21 mouse cellular contexts compared by ENCODE assay signal in the genomic region with DNA sequence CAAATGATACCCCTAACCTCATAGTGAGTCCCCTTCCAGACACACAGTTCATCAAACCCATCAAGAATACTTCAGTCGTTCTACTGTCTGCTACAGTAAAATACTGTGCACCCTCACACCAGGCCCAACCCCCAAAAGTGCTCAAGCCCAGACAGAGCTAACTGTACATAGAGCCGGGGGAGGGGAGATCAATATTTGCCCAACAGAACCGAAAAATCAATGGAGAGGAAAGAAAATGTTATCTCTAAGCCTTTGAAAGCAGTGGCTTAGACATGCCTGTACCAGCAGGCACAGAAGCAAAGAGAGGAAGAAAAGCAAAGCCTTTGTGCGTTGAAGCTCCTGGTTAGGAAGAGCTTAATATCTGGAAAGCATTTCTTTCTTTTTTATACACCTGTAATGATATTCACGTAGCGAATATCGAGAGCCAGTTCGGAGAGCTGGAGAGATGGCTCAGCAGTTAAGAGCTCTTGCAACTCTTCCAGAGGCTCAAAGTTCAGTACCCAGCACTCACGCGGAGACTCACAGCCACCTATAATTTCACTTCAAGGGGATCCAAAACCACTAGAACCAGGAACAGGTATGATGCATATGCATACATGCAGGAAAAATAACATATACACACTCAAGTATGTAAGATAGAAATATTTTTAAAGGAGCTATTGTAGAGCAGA. TPM values are rescaled to one million over a fixed set of nuclear protein-coding genes. Genes with fewer than 3 reads are reported as not detected.
A peak's percentile ranks its signal among the peaks of the same experiment; 100 is the strongest.
DNase-seq lines count a peak whose midpoint lies in the region; ATAC-seq and TF ChIP-seq lines count a peak whose summit lies in the region.
"Had no signal": no experiment of that assay in that cellular context is flagged by ENCODE, and none has a peak within 500 bp of the region (broad histone marks: within the 10 kb centered on the region; RNA-seq: fewer than 3 reads in every experiment).

No protein-coding gene starts in this region.

- peak; percentile 78 for ATAC-seq in liver, embryonic 14.5 days (ENCODE audit: insufficient read depth)
- ATAC-seq in stomach, embryonic 14.5 days (ENCODE audit: insufficient number of reproducible peaks, insufficient read depth, low FRiP score, low read depth): peak; percentile 91
- ATAC-seq: forebrain, postnatal 0 days had no signal

- H3K4me3 ChIP-seq in liver, adult 2 months (ENCODE audit: insufficient read depth, low read depth, low read length): peak overlapping the region; percentile 35; the same call in 1 of the 2 replicates
- H3K4me3 ChIP-seq in liver, embryonic 14.5 days (ENCODE audit: insufficient read depth in 1 of 2, low read depth in 2 of 2, low read length in 2 of 2): no peak overlapping the region
- no peak overlapping the region for H3K4me3 ChIP-seq in stomach, embryonic 14.5 days (ENCODE audit: low read depth, low read length)
- H3K4me3 ChIP-seq: embryonic facial prominence, embryonic 12.5 days; gastrocnemius, adult 2 months; heart, adult 2 months; heart, embryonic 15.5 days; hindbrain, embryonic 13.5 days had no signal

- intact Hi-C loops in gastrocnemius, postnatal 14 days (cut with DNase I; ENCODE audit: low total_unique reads): no loop called here

- H3K9ac ChIP-seq in liver, adult 2 months (ENCODE audit: low read depth, low read length): peak overlapping the region; percentile 53
- H3K9ac ChIP-seq in liver, embryonic 14.5 days (replicated peaks): no peak overlapping the region
- H3K9ac ChIP-seq in stomach, embryonic 14.5 days (replicated peaks; ENCODE audit: low read depth, low read length): no peak overlapping the region
- H3K9ac ChIP-seq: embryonic facial prominence, embryonic 12.5 days; forebrain, postnatal 0 days; heart, embryonic 15.5 days; hindbrain, embryonic 13.5 days had no signal

- no peak for TF ChIP-seq POLR2A in liver, adult 2 months (IDR thresholded peaks at IDR 0.05; ENCODE audit: extremely low read depth, insufficient read depth, low read length)

- DNase-seq in liver: peak; percentile 25
- peak; percentile 92 for DNase-seq in liver, adult 2 months (ENCODE audit: extremely low read depth, low read depth, low spot score)
- DNase-seq in liver, embryonic 14.5 days (ENCODE audit: low read depth in 3 of 3, low spot score in 3 of 3): peak; percentile 9 to 22 (median 20)
- DNase-seq in cerebellum, adult 18-20 months: no peak
- DNase-seq in lung, postnatal 14 days: no peak
- DNase-seq in frontal cortex, postnatal 10 days (ENCODE audit: low spot score in 2 of 2): no peak
- DNase-seq in gastrocnemius, postnatal 14 days: no peak
- DNase-seq: adrenal gland, adult 2 months; adrenal gland, postnatal 25 days; cerebellum, adult 9-10 months; cerebellum, postnatal 25 days; forebrain, postnatal 0 days; gastrocnemius, adult 2 months; heart, adult 2 months; heart, postnatal 14 days had no signal

- H3K4me1 ChIP-seq in liver, adult 2 months (ENCODE audit: control insufficient read depth, insufficient read depth, low read length): peaks cover 9% of the 10 kb centered on the region
- H3K4me1 ChIP-seq in liver, embryonic 14.5 days (replicated peaks; ENCODE audit: control insufficient read depth in 2 of 2, insufficient read depth in 2 of 2, low read length in 1 of 2): peaks cover 0 to 8% of the 10 kb centered on the region in 2 experiments; a peak in 2 of 4 replicates
- H3K4me1 ChIP-seq in stomach, embryonic 14.5 days (ENCODE audit: control insufficient read depth, insufficient read depth, low read length): no peaks in the 10 kb centered on the region
- H3K4me1 ChIP-seq: embryonic facial prominence, embryonic 12.5 days; heart, embryonic 15.5 days; hindbrain, embryonic 13.5 days had no signal

- H3K27me3 ChIP-seq in liver, adult 2 months (ENCODE audit: control insufficient read depth, insufficient read depth, low read length): no peaks in the 10 kb centered on the region
- no peaks in the 10 kb centered on the region for H3K27me3 ChIP-seq in liver, embryonic 14.5 days (ENCODE audit: control insufficient read depth, insufficient read depth, low read length)
- H3K27me3 ChIP-seq in stomach, embryonic 14.5 days (ENCODE audit: control insufficient read depth, insufficient read depth, low read length): no peaks in the 10 kb centered on the region
- H3K27me3 ChIP-seq: embryonic facial prominence, embryonic 12.5 days; heart, embryonic 15.5 days; hindbrain, embryonic 13.5 days had no signal

- H3K79me2 ChIP-seq in liver, adult 2 months (ENCODE audit: control insufficient read depth, insufficient read depth, low read length): no peaks in the 10 kb centered on the region

- H3K27ac ChIP-seq in liver, adult 2 months (replicated peaks; ENCODE audit: insufficient read depth, low read depth, low read length): peak overlapping the region; percentile 51
- no peak overlapping the region for H3K27ac ChIP-seq in liver, embryonic 14.5 days
- H3K27ac ChIP-seq in stomach, embryonic 14.5 days (ENCODE audit: low read length): peak overlapping the region; percentile 33; the same call in 1 of the 2 replicates
- H3K27ac ChIP-seq: embryonic facial prominence, embryonic 12.5 days; gastrocnemius, adult 2 months; heart, adult 2 months; heart, embryonic 15.5 days; hindbrain, embryonic 13.5 days had no signal

- WGBS in liver, adult 2 months: 28% methylated on average over 10 of the region's 10 CpGs
- 71% methylated on average over 10 of the region's 10 CpGs for WGBS in liver, embryonic 14.5 days (ENCODE audit: insufficient replicate concordance)
- whole genome bisulfite sequencing in stomach, embryonic 14.5 days: 62% methylated on average over 10 of the region's 10 CpGs

- H3K9me3 ChIP-seq in liver, embryonic 14.5 days (ENCODE audit: control insufficient read depth, low read length): no peaks in the 10 kb centered on the region
- H3K9me3 ChIP-seq in stomach, embryonic 14.5 days (ENCODE audit: control insufficient read depth, low read depth, low read length): no peaks in the 10 kb centered on the region
- H3K9me3 ChIP-seq: embryonic facial prominence, embryonic 12.5 days; heart, embryonic 15.5 days; hindbrain, embryonic 13.5 days had no signal

- no peaks in the 10 kb centered on the region for H3K36me3 ChIP-seq in liver, adult 2 months (ENCODE audit: control insufficient read depth, insufficient read depth, low read length)
- no peaks in the 10 kb centered on the region for H3K36me3 ChIP-seq in liver, embryonic 14.5 days (replicated peaks; ENCODE audit: control insufficient read depth, insufficient read depth, low read depth)
- H3K36me3 ChIP-seq in stomach, embryonic 14.5 days (ENCODE audit: control insufficient read depth, insufficient read depth, low read length): no peaks in the 10 kb centered on the region
- H3K36me3 ChIP-seq: embryonic facial prominence, embryonic 12.5 days; heart, embryonic 15.5 days; hindbrain, embryonic 13.5 days had no signal

- TF ChIP-seq EP300 in liver, embryonic 14.5 days (IDR thresholded peaks at IDR 0.05; ENCODE audit: low read depth): no peak

- no peak for TF ChIP-seq CTCF in liver, adult 2 months (IDR thresholded peaks at IDR 0.05; ENCODE audit: low read depth, low read length)
- TF ChIP-seq CTCF in liver, embryonic 14.5 days (IDR thresholded peaks at IDR 0.05; ENCODE audit: low read depth): no peak

- peak overlapping the region; percentile 20; the same call in 1 of the 2 replicates for H3K4me2 ChIP-seq in liver, embryonic 14.5 days (ENCODE audit: low read depth)
- H3K4me2 ChIP-seq in stomach, embryonic 14.5 days (replicated peaks; ENCODE audit: low read depth, low read length): no peak overlapping the region
- H3K4me2 ChIP-seq: embryonic facial prominence, embryonic 12.5 days; heart, embryonic 11.5 days; heart, embryonic 15.5 days; hindbrain, embryonic 13.5 days had no signal

RNA-seq across cellular contexts. Expression of a gene that starts 23.9 kb away (rescaled TPM):
- 20.9 and 23.3 TPM in 2 replicates for total RNA-seq in liver, adult 2 months (2014; rRNA removed)
- 32.2 and 33.5 TPM in 2 replicates for polyA plus RNA-seq in liver, adult 2 months (2012; rRNA removed)
- 5.2 and 6.0 TPM in 2 replicates for polyA plus RNA-seq in liver, embryonic 14.5 days (2012; rRNA removed)
- 8.0 and 8.5 TPM in 2 replicates for polyA plus RNA-seq in liver, embryonic 14.5 days (2014; fragmentation: Nextera tagmentation; extraction: Ambion mirVana)
- 28.0 and 28.7 TPM in 2 replicates for polyA plus RNA-seq in stomach, embryonic 14.5 days (2014; fragmentation: Nextera tagmentation; extraction: Ambion mirVana)
- 1 to 10 TPM in 1 of 2 experiments, under 1 TPM in 1; 0.91 to 1.2 TPM for total RNA-seq in gastrocnemius, postnatal 14 days (2021)
- total RNA-seq: hematopoietic stem cell, adult 5-6 weeks had no signal

Comparison
In these comparisons a context has a peak if more than half of its experiments do, and no peak if none do; other contexts are left out.
1. DNase-seq: peak in liver (single experiment), liver, adult 2 months (single experiment) and liver, embryonic 14.5 days (3 of 3); none in cerebellum, adult 18-20 months (0 of 2), lung, postnatal 14 days (single experiment), frontal cortex, postnatal 10 days (0 of 2) and gastrocnemius, postnatal 14 days (single experiment).